Mouse (Mus musculus): ENCODE data around the gene Fgfr2.

Gene Fgfr2

DNA sequence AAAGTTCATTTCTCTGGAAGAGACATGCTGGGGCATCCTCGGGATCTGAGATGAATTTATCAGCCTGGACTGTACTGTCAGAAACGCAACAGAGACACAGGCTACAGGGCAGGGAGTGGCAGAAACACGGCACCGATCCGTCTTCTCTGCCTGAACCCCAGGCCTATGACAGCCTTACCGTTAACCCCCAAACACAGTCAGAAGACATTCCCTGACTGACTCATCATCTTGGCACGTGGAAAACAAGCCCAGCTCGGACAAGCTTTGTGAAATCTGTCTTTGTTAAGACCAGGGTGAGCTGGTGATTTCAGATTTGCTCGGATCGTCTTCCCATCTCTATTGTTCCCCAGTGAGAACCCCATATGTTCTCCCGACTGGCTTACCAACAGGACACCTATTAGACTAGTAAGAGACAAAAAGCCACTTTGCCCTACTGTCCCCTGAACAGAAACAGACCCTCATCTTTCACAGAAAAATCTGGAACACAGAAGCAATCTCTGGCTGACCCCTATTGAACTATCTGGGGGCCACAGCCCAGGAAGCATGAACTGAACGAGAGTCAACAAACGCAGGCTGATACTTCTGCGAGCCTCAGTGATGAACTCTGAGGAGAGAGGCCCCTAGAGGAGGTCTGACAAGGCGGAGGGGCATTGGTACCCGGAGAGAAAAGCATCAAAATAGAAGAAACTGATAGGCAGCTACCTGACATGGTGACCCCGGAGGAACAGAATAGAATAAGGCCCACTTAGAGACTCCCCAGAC, 750.2 kb downstream of the Fgfr2 start:
- DNase-seq (ENCODE audit: low spot score in 2 of 2) = no peak

DNA sequence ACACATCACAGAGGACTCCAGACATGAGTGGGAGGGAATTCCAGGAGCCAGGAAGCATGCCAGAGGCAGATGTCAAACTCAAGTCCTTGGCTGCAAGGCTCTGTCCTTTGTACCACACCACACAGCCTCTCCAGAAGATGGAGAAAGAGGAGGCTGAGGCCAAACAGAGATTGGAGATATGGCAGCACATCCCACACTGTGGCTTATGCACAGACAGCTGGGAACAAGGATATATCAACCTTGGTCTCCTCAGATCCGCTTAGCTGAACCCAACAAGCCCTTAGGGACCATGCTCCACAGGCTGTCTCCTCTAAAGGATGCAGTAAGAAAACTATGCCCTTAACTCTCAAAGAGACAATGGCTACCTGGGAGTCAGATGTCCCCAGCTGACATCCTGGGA, 751.3 kb downstream of the Fgfr2 start:
- DNase-seq (ENCODE audit: low spot score in 2 of 2) = no peak

DNA sequence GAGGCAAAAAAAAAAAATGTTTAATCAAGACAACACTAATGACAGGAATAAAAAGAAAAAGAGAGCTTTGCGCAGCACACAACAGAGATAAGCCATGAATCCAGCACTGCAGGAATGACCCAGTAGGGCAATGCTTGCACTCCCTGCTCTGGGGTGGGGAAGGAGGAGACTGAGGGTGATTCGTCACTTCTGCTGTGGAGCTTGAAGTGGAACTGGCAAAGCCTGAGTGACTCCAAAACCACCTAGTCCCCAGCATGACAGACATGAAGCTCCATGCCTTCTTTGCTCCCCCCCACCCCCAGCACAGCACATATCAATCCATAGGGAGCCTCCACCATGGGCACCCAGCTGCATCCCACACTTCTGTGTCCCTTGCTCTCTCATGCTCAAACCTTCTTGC, 753.4 kb downstream of the Fgfr2 start:
- DNase-seq (ENCODE audit: low spot score in 2 of 2) = no peak

DNA sequence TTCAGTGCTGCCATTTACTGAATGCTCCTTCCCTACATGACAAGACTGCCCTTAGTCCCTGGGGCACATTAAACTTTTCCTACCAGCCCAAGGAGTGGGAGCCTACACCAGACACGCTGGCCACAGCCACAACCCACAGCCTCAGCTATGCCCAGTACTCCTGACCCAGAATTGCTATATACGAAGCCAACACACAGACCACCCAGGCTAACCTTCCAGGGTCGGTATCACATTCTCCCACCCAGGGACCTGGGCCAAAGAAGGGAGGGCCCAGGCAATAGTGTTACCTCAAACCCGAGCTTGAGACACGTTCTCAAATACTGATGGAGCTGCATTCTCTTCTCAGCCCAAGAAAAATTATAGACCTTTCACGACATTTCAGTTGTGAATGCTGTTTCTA, 754.3 kb downstream of the Fgfr2 start:
- no peak for DNase-seq (ENCODE audit: low spot score in 2 of 2)

DNA sequence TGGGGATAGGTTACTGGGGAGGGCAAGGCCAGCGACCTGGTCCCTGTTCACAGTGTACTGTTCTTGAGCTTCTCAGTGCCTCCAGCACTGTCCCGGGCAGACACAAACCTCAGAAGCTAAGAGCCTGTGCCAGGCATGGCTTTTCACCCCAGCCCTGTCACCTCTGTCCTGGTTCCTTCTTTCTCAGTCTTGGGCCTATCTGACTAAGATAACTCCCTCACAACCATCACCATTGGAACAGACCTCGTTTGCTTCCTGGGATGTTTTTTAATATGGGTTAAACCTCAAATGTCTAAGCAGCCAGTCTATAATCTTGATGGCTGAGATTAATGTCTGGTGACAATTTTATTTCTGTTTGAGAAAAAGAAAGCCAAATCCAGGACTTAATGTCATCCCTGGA, 755.8 kb downstream of the Fgfr2 start:
- DNase-seq (ENCODE audit: low spot score in 2 of 2) = no peak

DNA sequence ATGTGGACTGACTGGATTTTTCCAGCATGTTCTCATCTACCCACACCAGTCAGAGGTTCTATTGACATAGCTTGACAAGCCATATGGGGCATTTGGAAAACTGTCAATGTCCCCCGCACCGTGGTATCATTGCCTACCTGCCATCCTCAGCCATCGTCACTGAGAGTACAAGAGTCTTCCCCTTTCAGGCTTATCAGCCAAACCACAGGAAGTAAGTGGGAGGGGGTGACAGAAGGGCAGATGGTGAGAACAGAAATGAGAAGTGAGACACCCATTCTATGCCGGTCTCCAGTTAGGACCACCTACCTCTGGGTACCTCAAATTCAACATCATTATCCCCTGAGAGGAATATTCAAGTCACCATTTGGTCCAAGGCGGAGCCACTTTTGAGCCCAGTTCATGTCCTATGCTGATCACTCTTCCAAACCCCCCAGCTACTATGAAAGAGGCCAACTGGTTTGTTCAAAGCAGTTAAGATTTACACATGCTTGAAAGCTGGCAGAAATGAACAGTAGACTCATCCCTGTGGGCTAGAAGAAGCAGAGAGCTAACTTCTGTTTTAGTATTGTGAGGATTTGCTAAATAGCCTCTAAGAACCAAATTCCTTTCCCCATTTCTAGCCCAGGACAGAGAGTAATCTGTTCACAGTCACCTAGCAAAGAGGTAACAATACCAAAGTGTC, 757.3 kb downstream of the Fgfr2 start:
- DNase-seq (ENCODE audit: low spot score in 2 of 2) = no peak

DNA sequence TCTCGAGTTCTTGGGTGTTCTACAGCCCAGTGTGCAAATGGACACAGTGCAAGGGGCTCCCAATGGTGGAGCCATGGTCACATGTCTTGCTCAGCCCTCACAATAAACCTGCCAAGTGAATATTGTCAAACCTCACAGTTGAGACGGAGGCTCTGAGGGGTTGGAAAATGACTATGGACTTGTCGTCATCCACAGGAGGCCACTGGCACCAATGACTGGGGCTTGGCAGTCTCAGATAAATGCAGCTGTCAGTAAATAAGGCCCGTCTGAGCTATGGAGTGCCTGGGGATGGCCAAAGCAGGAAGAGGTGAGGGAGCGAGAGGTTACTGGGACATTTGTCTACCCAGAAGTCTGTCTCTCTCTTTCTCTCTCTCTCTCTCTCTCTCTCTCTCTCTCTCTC, 758.0 kb downstream of the Fgfr2 start:
- no peak for DNase-seq (ENCODE audit: low spot score in 2 of 2)

DNA sequence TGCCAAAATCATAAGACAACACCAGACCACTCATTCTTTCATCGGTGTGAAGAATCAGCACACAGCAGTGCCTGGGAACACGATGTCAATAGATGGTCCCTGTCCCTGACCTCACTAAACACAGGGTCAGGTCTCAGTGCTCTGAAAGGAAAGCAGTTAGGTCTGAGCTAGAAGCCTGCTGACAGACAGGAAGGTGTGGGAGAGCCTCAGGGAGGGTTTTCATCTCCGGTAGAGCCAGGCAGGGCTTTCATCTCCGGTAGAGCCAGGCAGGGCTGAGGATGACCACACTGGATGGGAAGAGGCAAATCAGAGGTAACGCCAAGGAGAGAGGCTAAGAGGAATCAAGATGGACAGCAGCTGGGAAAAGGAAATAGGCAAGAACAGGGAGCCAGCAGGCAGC, 758.6 kb downstream of the Fgfr2 start:
- DNase-seq (ENCODE audit: low spot score in 2 of 2) = no peak

DNA sequence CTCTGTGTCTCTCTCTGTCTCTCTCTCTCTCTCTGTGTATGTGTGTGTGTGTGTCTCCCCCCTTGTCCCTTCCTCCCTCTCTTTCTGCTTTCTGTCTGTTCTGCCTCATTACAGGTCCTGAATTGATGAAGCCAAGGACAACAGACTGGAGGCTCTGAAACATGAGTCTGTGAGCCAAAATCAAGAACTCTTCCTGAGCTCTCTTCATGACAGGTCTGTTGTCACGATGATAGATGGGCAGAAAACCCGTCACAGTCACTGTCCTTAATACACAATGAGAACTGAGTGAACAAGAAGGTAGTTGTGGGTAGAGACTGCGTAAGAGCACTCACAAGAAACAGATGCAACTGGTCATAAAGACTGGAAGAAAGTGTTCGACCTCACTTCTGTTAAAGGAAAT, 762.8 kb downstream of the Fgfr2 start:
- no peak for DNase-seq (ENCODE audit: low spot score in 2 of 2)

DNA sequence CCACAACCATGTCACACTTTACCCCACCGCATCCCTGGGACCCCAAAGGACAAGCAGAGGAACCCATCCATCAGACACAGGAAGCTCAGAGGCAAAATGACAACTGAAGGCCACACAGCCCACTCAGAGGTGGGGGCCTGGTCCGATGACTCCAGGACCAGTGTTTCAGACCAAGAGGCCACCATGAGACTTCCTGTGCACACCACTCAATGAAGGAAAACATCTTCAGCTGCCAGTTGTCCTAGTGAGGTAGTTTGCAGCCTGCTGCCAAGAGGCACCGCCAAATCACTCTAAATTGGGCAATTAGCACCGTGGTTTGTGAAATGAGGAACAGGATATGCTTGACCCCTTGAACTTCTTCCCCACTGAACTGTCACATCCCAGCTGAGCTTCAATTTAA, 764.4 kb downstream of the Fgfr2 start:
- DNase-seq (ENCODE audit: low spot score in 2 of 2) = no peak

DNA sequence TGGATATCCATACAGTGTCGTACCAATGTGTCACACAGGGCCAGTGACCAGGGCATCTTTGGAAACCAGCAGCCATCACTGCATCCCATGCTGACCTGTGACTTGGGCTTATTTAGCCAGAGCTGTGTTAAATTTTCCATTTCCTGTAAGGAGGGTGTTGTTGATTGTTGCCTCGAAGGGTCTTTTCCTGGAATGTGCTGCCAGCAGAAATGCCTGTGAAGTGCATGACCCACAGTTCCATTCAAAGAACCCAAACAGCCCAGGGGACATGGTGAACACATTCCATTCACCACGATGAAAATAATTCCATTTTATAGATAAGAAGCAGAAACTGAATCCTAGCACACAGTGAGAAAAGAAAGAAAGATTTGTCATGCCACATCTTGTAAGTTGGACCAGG, 764.9 kb downstream of the Fgfr2 start:
- DNase-seq (ENCODE audit: low spot score in 2 of 2) = no peak

DNA sequence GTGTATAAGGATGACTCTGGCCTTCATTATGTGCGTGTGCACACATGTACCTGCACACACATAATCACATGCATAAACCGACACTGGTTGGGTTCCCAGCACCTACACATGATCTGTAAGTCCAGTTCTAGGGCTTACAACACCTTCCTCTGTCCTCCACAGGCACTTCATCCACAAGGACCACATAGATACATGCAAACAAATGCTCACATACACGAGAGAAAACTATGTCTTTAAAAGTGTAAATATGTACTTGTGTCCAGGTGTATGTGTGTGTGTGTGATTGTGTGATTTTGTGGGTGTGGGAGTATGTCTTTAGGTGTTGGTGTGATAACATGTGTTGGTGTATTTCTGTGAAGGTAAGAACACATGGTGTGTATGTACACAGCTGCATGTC, 765.3 kb downstream of the Fgfr2 start:
- no peak for DNase-seq (ENCODE audit: low spot score in 2 of 2)

DNA sequence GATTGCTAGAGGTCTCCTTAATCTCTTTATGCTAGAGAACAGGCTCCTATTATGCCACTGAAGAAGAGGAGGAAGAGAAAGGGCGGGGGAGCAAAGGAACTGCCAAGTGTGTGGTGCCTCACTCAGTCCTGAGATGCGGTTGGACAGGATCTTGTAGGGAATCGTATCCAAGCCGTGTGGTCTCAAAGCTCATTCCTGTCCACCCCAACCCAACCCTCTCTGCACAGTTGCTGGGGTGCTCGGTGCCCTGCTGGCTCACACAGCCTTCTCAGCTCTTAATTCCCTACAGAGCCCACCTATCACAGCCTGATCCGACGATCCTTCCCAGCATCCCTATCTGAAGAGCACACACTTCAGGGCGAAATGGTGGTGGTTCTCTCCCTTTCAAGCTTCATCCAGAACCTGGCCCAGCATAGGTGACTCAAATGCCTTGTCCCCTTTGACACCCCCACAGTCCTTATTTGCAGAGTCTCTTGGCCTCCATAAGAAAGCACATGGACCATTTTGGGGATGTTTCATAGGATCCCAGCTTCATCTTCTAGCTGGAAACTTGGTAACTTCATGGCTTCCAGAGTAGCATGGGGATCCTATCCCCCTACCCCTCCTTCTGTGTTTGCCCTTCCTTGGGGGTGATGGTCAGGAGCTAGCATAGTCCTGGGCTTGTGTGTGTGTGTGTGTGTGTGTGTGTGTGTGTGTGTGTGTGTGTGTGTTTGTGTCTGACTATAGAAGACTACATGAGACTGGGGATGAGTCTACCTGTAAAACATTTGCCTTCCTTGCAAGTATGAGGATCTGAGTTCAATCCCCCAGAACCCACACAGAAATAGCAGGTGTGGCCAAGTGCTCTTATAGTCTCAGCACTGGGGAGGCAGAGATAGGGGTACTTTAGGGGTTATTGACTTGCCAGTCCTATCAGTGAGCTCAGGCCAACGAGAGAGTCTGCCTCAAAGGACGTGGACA, 766.0 kb downstream of the Fgfr2 start:
- DNase-seq (ENCODE audit: low spot score in 2 of 2) = no peak

DNA sequence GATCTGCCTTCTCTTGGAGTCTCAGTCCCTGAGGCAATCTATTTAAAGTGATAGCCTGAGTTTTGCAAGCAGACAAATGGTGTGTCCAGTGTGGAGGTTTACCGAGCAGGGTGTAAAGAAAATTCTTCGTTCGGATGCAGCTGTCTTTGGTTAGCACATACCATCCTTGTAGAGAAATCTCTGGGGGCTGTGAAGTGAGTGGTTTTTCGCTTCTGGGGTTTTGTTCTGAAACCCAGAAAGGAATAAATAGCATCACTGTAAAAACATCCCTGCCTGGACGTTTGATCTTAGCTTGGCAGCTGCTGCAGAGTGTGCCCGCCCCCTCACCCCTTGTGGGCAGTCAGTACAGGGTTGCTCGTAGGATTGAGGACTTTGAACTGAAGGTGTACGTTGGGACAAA, 767.0 kb downstream of the Fgfr2 start:
- DNase-seq (ENCODE audit: low spot score in 2 of 2) = peak in 1 of 2 experiments; percentile 15

DNA sequence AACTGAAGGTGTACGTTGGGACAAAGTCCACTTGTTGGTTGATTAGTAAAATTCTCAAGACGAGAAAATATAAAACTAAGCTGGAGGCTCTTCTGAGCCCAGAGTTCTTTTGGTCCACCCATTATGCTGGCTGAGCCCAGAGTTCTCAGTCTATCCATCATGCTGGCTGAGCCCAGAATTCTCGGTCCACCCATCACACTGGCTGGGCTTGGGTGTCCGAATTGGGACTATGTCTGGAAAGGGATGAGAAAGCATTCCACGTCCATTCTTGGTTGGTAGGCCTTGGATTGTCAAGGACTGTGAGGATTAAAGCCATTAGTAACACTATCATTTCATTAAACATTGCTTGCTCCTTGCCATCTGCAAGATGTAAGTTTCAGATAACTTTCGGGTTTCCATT, 767.4 kb downstream of the Fgfr2 start:
- no peak for DNase-seq (ENCODE audit: low spot score in 2 of 2)

DNA sequence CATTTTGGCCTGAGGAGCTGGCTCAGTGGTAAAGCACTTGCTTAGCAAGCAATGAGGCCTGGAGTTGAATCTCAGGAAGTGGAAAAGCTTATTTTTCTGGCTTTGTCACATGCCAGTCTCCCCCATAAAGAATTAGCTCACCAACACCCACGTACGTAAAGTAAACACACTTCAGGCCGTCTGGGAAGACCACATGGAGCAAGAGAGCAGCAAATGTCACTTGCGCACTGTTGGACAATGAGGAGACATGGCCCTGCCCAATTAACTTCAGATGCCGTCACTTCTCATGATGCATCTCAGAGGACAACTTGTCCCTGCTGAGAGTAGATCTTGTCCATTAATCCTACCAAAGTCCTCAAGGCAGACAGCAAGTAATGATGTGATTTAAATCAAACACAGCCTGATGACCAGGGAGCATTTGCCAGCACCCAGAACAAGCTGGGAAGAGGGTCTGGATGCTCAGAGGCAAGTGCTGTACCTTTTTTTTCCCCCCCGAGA, 774.0 kb downstream of the Fgfr2 start:
- DNase-seq (ENCODE audit: low spot score in 2 of 2) = no peak

DNA sequence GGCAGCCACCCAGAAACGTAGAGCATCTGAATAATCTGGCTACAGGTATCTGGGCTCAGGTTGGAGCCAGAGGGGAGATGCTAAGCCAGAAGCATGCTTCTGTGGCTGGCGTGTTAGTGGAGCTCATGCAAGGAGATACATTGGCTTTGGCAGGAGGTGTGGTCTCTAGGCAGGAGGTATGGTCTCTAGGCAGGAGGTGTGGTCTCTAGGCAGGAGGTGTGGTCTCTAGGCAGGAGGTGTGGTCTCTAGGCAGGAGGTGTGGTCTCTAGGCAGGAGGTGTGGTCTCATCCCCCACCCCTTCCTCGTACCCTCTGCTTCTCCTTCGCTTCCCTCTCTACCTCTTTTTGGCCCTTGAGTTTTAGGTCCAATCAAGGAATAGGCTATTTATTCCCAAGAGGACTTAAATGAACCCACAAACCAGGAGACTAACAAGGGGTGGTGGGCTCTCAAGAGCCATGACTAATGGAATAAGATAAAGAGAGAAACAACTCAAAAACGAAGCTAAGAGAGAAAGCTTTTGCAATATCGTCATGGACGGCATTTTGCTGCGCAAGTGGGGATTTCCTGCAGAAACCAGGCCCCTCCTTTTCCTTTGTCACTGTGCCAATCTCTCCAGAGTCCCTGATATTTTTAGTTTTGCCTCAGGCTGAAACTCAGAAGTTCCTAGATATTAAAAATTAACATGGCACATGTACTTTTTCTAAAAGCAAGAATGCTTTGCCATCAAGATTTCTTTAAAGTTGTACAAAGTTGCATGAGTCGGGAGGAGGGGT, 775.7 kb downstream of the Fgfr2 start:
- no peak for DNase-seq (ENCODE audit: low spot score in 2 of 2)

DNA sequence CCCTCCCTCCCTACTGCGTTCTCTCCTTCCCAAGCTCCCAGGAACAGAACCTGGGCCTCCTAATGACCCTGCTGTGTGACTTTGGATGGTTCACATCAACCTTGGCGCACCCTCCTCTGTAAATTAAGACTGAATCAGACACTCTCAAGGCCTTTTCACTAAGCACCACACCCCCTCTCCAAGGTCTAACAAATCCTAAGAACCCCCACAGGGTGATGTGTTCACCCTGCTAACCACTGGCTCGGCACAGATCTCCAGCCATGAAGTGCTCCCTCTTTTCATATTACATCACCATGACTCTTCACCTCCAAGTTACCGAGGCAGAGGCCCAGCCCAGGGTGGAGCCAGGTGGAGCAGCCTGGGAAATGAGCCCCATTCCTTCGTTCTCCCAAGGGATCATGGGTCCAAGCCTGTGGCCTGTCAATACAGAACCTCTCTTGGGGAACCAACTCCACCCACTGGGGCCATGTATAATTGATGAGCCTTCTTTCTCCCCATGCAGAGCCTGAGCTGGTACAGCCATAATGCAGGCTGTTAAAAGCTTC, 777.6 kb downstream of the Fgfr2 start:
- DNase-seq (ENCODE audit: low spot score in 2 of 2) = no peak

DNA sequence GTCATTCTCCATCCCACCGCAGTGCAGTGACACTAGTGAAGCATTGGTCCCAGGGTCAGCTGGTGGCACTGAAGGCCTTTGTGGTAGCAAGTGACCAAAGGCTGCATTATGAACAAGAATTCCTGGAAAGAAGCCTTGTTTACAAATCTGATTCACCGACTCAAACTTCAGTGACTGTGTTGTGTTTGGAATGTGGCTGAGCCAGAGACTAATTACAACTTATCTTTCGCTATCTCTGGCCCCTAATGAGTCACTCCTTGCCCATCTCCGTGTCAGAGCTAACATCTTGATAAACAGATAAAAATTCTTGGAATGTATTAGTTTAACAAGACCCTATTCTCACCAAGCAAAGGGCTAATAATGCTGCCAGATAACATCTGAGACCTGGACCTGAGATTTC, 778.5 kb downstream of the Fgfr2 start:
- DNase-seq (ENCODE audit: low spot score in 2 of 2) = no peak

DNA sequence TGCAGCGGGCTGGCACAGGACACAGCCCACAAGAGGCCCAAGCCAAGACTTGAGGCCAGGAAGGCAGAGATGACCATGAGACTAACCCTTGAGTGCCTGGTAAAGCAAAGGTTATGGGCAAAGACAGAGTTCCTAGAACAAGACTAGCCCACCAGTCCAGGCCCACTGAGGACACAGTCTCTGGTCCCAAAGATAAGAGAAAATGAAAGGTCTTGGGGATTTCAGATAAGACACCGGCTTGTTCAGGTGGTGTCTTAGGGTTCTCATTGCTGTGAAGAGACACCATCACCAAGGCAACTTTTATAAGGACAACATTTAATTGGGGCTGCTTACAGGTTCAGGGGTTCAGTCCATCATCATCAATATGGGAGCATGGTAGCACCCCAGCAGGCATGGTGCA, 779.2 kb downstream of the Fgfr2 start:
- DNase-seq (ENCODE audit: low spot score in 2 of 2) = no peak

DNA sequence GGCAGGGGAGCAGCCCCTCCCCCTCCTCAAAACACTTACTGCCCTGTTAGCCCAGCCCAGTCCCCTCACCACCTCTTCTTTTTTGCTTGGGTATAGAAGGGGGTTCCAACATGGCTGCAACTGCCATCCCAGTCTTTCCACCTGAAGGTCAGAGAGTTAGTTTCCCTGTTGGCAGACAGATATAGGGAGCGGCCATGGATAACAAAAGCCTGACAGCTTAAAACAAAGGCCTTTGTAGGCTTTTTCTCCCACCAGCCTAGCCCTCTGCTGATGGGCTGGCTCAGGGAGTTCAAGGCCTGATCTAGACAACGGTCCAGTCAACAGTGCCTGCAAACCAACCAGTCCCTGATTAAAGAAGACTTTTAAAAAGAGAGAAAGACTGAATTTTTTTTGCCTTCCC, 780.0 kb downstream of the Fgfr2 start:
- no peak for DNase-seq (ENCODE audit: low spot score in 2 of 2)
